Mouse (Mus musculus): ENCODE results near the gene Slc5a4b. TPM values are rescaled to one million over a fixed set of nuclear protein-coding genes. Genes with fewer than 3 reads are reported as not detected.

Slc5a4b gene
- polyA plus RNA-seq, 1 experiment from 2014 or later = 0.08 TPM

GRCm38 (mm10) chr10:76023921-76024320 lies 86.8 kb downstream of the Slc5a4b start:
- Histone ChIP-seq H3K9ac (replicated peaks; ENCODE audit: low read depth, low read length) (no peak overlapping the region), H3K4me1 (ENCODE audit: control insufficient read depth, insufficient read depth, low read length) (no peaks in the 10 kb centered on the region), H3K4me3 (ENCODE audit: low read depth, low read length) (no peak overlapping the region), H3K4me2 (ENCODE audit: low read depth, low read length) (no peak overlapping the region), H3K27ac (ENCODE audit: low read depth, low read length) (no peak overlapping the region), H3K9me3 (ENCODE audit: control insufficient read depth, low read length) (0 out of 2 replicates have a peak, but pooled peaks cover 3% of the 10 kb centered on the region), H3K27me3 (ENCODE audit: control insufficient read depth, insufficient read depth, low read length) (no peaks in the 10 kb centered on the region), H3K36me3 (ENCODE audit: control insufficient read depth, insufficient read depth, low read length) (no peaks in the 10 kb centered on the region)
- no peak for ATAC-seq (ENCODE audit: low read depth)
- 94% methylated on average over 6 of the region's 6 CpGs for WGBS

- no peak for ATAC-seq (ENCODE audit: low read depth)
- no peaks in the 10 kb centered on the region for H3K4me1 ChIP-seq (ENCODE audit: control insufficient read depth, insufficient read depth, low read length)
- no peaks in the 10 kb centered on the region for H3K27me3 ChIP-seq (ENCODE audit: control insufficient read depth, insufficient read depth, low read length)
- H3K9ac ChIP-seq (replicated peaks; ENCODE audit: low read depth, low read length) = no peak overlapping the region
- no peak overlapping the region for H3K4me2 ChIP-seq (ENCODE audit: low read depth, low read length)
- H3K36me3 ChIP-seq (ENCODE audit: control insufficient read depth, insufficient read depth, low read length) = no peaks in the 10 kb centered on the region
- H3K4me3 ChIP-seq (ENCODE audit: low read depth, low read length) = no peak overlapping the region
- whole genome bisulfite sequencing = 90% methylated on average over 3 of the region's 3 CpGs
- no peak overlapping the region for H3K27ac ChIP-seq (ENCODE audit: low read depth, low read length)
- H3K9me3 ChIP-seq (ENCODE audit: control insufficient read depth, low read length) = 0 out of 2 replicates have a peak, but pooled peaks cover 3% of the 10 kb centered on the region
These were observed 89.0 kb downstream of the Slc5a4b start for GRCm38 (mm10) chr10:76021728-76022127.

- no peaks in the 10 kb centered on the region for H3K36me3 ChIP-seq (ENCODE audit: control insufficient read depth, insufficient read depth, low read length)
- no peak overlapping the region for H3K4me3 ChIP-seq (ENCODE audit: low read depth, low read length)
- H3K27me3 ChIP-seq (ENCODE audit: control insufficient read depth, insufficient read depth, low read length) = no peaks in the 10 kb centered on the region
- no peaks in the 10 kb centered on the region for H3K9me3 ChIP-seq (ENCODE audit: control insufficient read depth, low read length)
- no peak overlapping the region for H3K4me2 ChIP-seq (ENCODE audit: low read depth, low read length)
- H3K4me1 ChIP-seq (ENCODE audit: control insufficient read depth, insufficient read depth, low read length) = no peaks in the 10 kb centered on the region
- WGBS = 96% methylated on average over 3 of the region's 3 CpGs
- no peak overlapping the region for H3K27ac ChIP-seq (ENCODE audit: low read depth, low read length)
- no peak overlapping the region for H3K9ac ChIP-seq (replicated peaks; ENCODE audit: low read depth, low read length)
- no peak for ATAC-seq (ENCODE audit: low read depth)
These were observed 93.9 kb downstream of the Slc5a4b start for GRCm38 (mm10) chr10:76016886-76017285.

GRCm38 (mm10) chr10:76012922-76013321 lies 97.8 kb downstream of the Slc5a4b start:
- Histone ChIP-seq H3K9ac (replicated peaks; ENCODE audit: low read depth, low read length) (no peak overlapping the region), H3K4me3 (ENCODE audit: low read depth, low read length) (no peak overlapping the region), H3K4me1 (ENCODE audit: control insufficient read depth, insufficient read depth, low read length) (no peaks in the 10 kb centered on the region), H3K36me3 (ENCODE audit: control insufficient read depth, insufficient read depth, low read length) (no peaks in the 10 kb centered on the region), H3K9me3 (ENCODE audit: control insufficient read depth, low read length) (no peaks in the 10 kb centered on the region), H3K27me3 (ENCODE audit: control insufficient read depth, insufficient read depth, low read length) (no peaks in the 10 kb centered on the region), H3K4me2 (ENCODE audit: low read depth, low read length) (no peak overlapping the region), H3K27ac (ENCODE audit: low read depth, low read length) (no peak overlapping the region)
- WGBS = 85% methylated on average over 6 of the region's 6 CpGs
- no peak for ATAC-seq (ENCODE audit: low read depth)

- no peak for ATAC-seq (ENCODE audit: low read depth)
- Histone ChIP-seq H3K9me3 (ENCODE audit: control insufficient read depth, low read length) (no peaks in the 10 kb centered on the region), H3K4me1 (ENCODE audit: control insufficient read depth, insufficient read depth, low read length) (no peaks in the 10 kb centered on the region), H3K4me2 (ENCODE audit: low read depth, low read length) (no peak overlapping the region), H3K27me3 (ENCODE audit: control insufficient read depth, insufficient read depth, low read length) (no peaks in the 10 kb centered on the region), H3K27ac (ENCODE audit: low read depth, low read length) (no peak overlapping the region), H3K4me3 (ENCODE audit: low read depth, low read length) (no peak overlapping the region), H3K36me3 (ENCODE audit: control insufficient read depth, insufficient read depth, low read length) (no peaks in the 10 kb centered on the region), H3K9ac (replicated peaks; ENCODE audit: low read depth, low read length) (no peak overlapping the region)
- WGBS = 80% methylated on average over 3 of the region's 3 CpGs
These were observed 100.9 kb downstream of the Slc5a4b start for GRCm38 (mm10) chr10:76009812-76010211.

Small RNA genes lying within 50 kb of the gene (microRNA-seq; reads per million reads assigned to microRNA genes)
- gene Mir6409 = not detected

Other genes starting within 250 kb of the Slc5a4b start
- 1.9 and 2.0 TPM in 2 replicates for gene Derl3, start 217.5 kb downstream of the Slc5a4b start, polyA plus RNA-seq (2014; fragmentation: Nextera tagmentation; extraction: Ambion mirVana)
- gene Smarcb1, start 189.3 kb downstream of the Slc5a4b start, polyA plus RNA-seq (2014; fragmentation: Nextera tagmentation; extraction: Ambion mirVana) = 245 and 254 TPM in 2 replicates
- gene Chchd10, start 177.8 kb downstream of the Slc5a4b start, polyA plus RNA-seq (2014; fragmentation: Nextera tagmentation; extraction: Ambion mirVana) = 108 and 158 TPM in 2 replicates
- gene Mmp11, start 174.5 kb downstream of the Slc5a4b start, polyA plus RNA-seq (2014; fragmentation: Nextera tagmentation; extraction: Ambion mirVana) = 15.3 and 31.0 TPM in 2 replicates
- 2.4 and 3.0 TPM in 2 replicates for gene Gm867, start 170.3 kb downstream of the Slc5a4b start, polyA plus RNA-seq (2014; fragmentation: Nextera tagmentation; extraction: Ambion mirVana)
- gene Vpreb3, start 167.9 kb downstream of the Slc5a4b start, polyA plus RNA-seq (2014; fragmentation: Nextera tagmentation; extraction: Ambion mirVana) = 1.2 and 1.3 TPM in 2 replicates
- 0.17 TPM in 1 of 2 replicates, not detected in the other for gene Gm5134, start 156.4 kb downstream of the Slc5a4b start, polyA plus RNA-seq (2014; fragmentation: Nextera tagmentation; extraction: Ambion mirVana)
- 14.6 and 16.4 TPM in 2 replicates for gene Zfp280b, start 78.3 kb downstream of the Slc5a4b start, polyA plus RNA-seq (2014; fragmentation: Nextera tagmentation; extraction: Ambion mirVana)
- 0.09 TPM in 1 of 2 replicates, not detected in the other for gene Slc5a4a, start 36.5 kb upstream of the Slc5a4b start, polyA plus RNA-seq (2014; fragmentation: Nextera tagmentation; extraction: Ambion mirVana)
- gene Prmt2, start 126.9 kb upstream of the Slc5a4b start, polyA plus RNA-seq (2014; fragmentation: Nextera tagmentation; extraction: Ambion mirVana) = 279 and 325 TPM in 2 replicates
- 2.1 and 5.7 TPM in 2 replicates for gene S100b, start 142.9 kb upstream of the Slc5a4b start, polyA plus RNA-seq (2014; fragmentation: Nextera tagmentation; extraction: Ambion mirVana)
- 11.9 and 17.9 TPM in 2 replicates for gene Dip2a, start 234.3 kb upstream of the Slc5a4b start, polyA plus RNA-seq (2014; fragmentation: Nextera tagmentation; extraction: Ambion mirVana)

All from neural tube, embryonic 14.5 days (tissue).